Mouse (Mus musculus): ENCODE results near the gene Cachd1.

GRCm38 (mm10) chr4:101027852-101028411, 251.5 kb downstream of the Cachd1 start:
- no peak for TF ChIP-seq CTCF (IDR thresholded peaks at IDR 0.05; ENCODE audit: low read depth, low read length)
- no peak for TF ChIP-seq GATA1 (IDR thresholded peaks at IDR 0.05; ENCODE audit: borderline replicate concordance, low read length)

All from G1E (cell line).